In genomic region chr3:37916786-37917479, GRCm38 (mm10) we compare ENCODE assay signal across 11 mouse cellular contexts.
DNase-seq lines count a peak whose midpoint lies in the region; ATAC-seq lines count a peak whose summit lies in the region.
"Had no signal": no experiment of that assay in that cellular context is flagged by ENCODE, and none has a peak within 500 bp of the region (broad histone marks: within the 10 kb centered on the region; RNA-seq: fewer than 3 reads in every experiment).

No protein-coding gene starts in this region.

- no peak overlapping the region for H3K9ac ChIP-seq in midbrain, embryonic 12.5 days (replicated peaks)
- H3K9ac ChIP-seq in midbrain, embryonic 16.5 days (ENCODE audit: low read depth, low read length): no peak overlapping the region

- H3K27ac ChIP-seq in midbrain, embryonic 12.5 days (replicated peaks): no peak overlapping the region
- H3K27ac ChIP-seq in midbrain, embryonic 16.5 days (ENCODE audit: low read length): no peak overlapping the region

- 25% methylated on average over 14 of the region's 14 CpGs for WGBS in midbrain, embryonic 12.5 days
- 26% methylated on average over 14 of the region's 14 CpGs for WGBS in midbrain, embryonic 16.5 days

- ATAC-seq in midbrain, embryonic 12.5 days (ENCODE audit: low FRiP score, low read depth): no peak
- no peak for ATAC-seq in midbrain, embryonic 16.5 days

- H3K36me3 ChIP-seq in midbrain, embryonic 12.5 days: no peaks in the 10 kb centered on the region
- H3K36me3 ChIP-seq in midbrain, embryonic 16.5 days (ENCODE audit: control insufficient read depth, insufficient read depth, low read length): no peaks in the 10 kb centered on the region

- H3K4me3 ChIP-seq in midbrain, embryonic 12.5 days: no peak overlapping the region
- no peak overlapping the region for H3K4me3 ChIP-seq in midbrain, embryonic 16.5 days (ENCODE audit: low read depth, low read length)
- H3K4me3 ChIP-seq: erythroblast, embryonic 14.5 days had no signal

- peaks cover 8% of the 10 kb centered on the region; the same call in 1 of the 2 replicates for H3K4me1 ChIP-seq in midbrain, embryonic 12.5 days
- H3K4me1 ChIP-seq in midbrain, embryonic 16.5 days (ENCODE audit: control insufficient read depth, insufficient read depth, low read length): no peaks in the 10 kb centered on the region

- H3K27me3 ChIP-seq in midbrain, embryonic 12.5 days: peaks cover 22% of the 10 kb centered on the region
- no peaks in the 10 kb centered on the region for H3K27me3 ChIP-seq in midbrain, embryonic 16.5 days (ENCODE audit: control insufficient read depth, insufficient read depth, low read depth, low read length)

- DNase-seq in adrenal gland, adult (ENCODE audit: inconsistent age in 2 of 2, low spot score in 1 of 2): peak; percentile 47 to 78
- DNase-seq in adrenal gland, adult 18-20 months (ENCODE audit: low spot score in 2 of 2): no peak
- peak; percentile 75 for DNase-seq in kidney, postnatal 14 days
- peak; percentile 62 for DNase-seq in yolk sac, embryonic 10.5 days (ENCODE audit: low spot score)
- DNase-seq in cerebellum, postnatal 25 days: no peak
- no peak for DNase-seq in thymus, postnatal 0 days (ENCODE audit: low spot score)
- DNase-seq: lung, postnatal 36 days; right cerebral cortex, postnatal 4 days had no signal

- H3K9me3 ChIP-seq in midbrain, embryonic 12.5 days: no peaks in the 10 kb centered on the region
- H3K9me3 ChIP-seq in midbrain, embryonic 16.5 days (replicated peaks; ENCODE audit: control insufficient read depth, low read length, poor library complexity, severe bottlenecking): no peaks in the 10 kb centered on the region

- peak overlapping the region; percentile 17 for H3K4me2 ChIP-seq in midbrain, embryonic 12.5 days (replicated peaks)
- H3K4me2 ChIP-seq in midbrain, embryonic 16.5 days (ENCODE audit: low read length): no peak overlapping the region

Comparison
In these comparisons a context has a peak if more than half of its experiments do, and no peak if none do; other contexts are left out.
1. DNase-seq: peak in adrenal gland, adult (2 of 2), kidney, postnatal 14 days (single experiment) and yolk sac, embryonic 10.5 days (single experiment); none in adrenal gland, adult 18-20 months (0 of 2), cerebellum, postnatal 25 days (0 of 2) and thymus, postnatal 0 days (single experiment).